Mouse (Mus musculus): ENCODE results near the gene Nhsl1.

GRCm38 (mm10) chr10:18505690-18506089 lies 186.9 kb downstream of the Nhsl1 start:
- TF ChIP-seq CTCF (IDR thresholded peaks at IDR 0.05; ENCODE audit: extremely low read depth, insufficient read length, insufficient replicate concordance, low read depth, low read length) = no peak
- TF ChIP-seq POLR2A (IDR thresholded peaks at IDR 0.05; ENCODE audit: low read depth, low read length) = no peak
